Mouse (Mus musculus) lung, postnatal 36 days (tissue): ENCODE data around the gene Zfp3.
A peak's percentile ranks its signal among the peaks of the same experiment; 100 is the strongest.

Source experiments
- DNase-seq: peaks from one replicate; pipeline ENCODE4 v3.0.0; 2022; ENCODE audit warnings: mixed read lengths

The Zfp3 gene

DNA sequence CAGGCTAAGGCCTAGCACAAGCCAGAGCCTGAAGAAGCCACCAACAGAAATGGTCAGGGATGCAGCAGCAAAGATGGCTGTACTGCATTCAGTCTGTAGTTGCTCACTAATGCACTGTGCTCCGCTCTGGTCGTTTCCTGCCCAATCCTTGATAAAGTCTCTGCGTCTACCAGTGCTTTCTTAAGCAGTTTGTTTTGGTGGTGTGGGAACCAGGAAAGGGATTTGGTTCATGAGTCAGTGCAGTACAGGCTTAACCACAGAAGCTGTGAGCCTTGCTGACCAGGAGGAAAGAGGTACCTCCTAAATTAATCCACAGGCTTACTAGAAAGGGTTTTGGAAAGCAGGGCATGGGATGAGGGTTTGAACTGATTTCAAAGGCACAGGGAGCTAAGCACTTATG lies 44.1 kb downstream of the Zfp3 start:
- DNase-seq, result no peak

DNA sequence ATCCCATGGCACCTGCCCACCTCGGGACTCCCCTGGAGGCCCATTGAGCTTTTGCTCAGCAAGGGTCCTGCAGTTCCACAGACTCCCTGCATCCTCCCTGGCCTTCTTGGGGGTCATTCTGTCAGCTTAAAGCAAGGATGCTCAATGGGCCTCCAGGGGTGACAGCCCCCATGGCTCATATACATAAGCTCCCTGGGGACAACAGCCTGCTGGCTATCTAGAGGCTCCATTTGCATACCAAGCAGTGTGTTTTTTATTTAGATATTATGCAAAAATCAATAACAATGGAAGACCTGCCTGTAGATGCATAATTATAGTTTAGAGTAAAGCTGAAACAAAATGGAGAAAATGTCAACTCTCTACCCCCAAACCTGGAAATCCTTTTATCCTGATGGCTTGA lies 45.0 kb downstream of the Zfp3 start:
- no peak for DNase-seq

- DNase-seq, result no peak
Measured at GRCm38 (mm10) chr11:70811041-70811440, 47.0 kb downstream of the Zfp3 start.

DNA sequence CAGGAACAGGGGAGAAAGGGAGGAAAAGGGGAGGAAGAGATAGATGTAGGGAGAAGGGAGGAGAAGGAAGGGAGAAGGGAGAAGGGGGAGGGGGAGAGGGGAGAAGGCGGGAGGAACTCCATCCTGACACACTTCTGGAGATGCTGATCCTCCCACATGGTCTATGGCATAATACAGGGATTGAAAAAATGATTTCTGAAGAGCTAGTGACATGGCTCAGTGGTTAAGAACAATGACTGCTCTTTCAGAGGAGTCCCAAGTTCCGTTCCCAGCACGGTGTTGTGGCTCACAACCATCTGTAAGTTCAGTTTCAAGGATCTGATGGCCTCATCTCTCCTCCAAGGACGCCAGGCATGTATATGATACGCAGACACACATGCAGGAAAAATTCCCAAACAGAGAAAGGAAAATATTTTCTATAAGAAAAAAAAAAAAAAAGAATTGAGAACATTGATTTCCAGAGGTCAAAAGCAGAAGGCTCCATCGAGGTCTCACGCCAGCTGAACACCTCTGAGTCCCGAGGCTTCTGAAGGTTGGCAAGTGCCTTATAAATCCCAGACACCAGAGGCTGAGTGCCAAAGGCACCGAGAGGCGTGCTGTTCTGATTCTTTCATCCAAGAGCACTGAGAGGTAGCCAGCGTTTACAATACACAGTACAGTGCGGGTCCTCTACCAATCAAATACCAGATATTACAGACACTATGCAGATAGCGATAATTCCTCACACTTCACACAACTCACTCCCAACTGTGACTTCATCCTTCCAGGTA lies 47.6 kb downstream of the Zfp3 start:
- no peak for DNase-seq

- peak; percentile 52 for DNase-seq
Measured at GRCm38 (mm10) chr11:70812365-70812764, 48.4 kb downstream of the Zfp3 start, which contains the start of gene Scimp. Gene Scimp (minus strand): TSS chr11:70812586.

GRCm38 (mm10) chr11:70815071-70815470 lies 51.1 kb downstream of the Zfp3 start:
- no peak for DNase-seq

DNA sequence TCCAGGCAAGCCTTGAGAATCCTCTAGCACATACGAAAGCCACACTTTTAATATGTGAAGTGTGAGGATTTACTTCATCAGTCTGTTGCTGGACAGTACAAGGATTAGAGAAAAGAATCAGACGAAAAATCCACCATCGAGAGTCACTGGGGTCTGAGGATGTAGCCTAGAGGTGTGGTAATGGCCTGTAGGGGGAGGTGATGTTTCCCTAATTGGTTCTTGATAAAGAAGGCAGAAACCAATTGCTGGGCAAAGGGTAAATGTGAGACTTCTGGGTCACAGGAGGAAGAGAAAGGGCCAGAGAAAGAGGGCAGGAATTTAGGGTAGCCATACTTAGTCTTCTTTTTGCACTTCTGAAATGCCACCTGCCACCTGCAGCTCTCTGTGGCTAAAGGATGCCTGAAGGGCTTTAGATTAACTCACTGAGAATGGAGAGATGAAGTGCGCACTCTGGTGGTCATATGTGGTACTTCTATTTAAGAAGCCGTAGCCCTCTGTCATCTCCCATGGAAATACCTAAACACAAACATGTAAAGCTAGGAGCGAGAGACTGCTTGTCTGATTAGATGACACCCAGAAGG lies 51.6 kb downstream of the Zfp3 start:
- DNase-seq, result peak; percentile 85

DNA sequence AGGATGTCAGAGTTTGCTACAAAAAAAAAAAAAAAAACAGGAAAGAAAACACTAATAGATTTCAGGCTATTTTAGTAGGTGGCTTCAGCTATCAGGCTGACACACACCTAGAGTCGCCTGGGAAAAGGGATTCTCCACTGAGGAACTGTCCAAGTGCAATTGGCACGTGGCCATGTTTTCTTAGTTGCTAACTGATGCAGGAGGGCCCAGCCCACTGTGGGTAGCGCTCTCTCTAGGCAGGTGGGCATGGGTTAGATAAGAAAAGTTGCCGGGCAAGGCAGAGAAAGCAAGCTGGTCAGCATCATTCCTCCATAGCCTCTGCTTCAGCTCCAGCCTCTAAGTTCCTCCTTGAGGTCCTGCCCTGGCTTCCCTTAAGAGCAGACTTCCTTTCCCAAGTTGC lies 52.8 kb downstream of the Zfp3 start:
- DNase-seq, result no peak

GRCm38 (mm10) chr11:70820120-70820519 lies 56.1 kb downstream of the Zfp3 start:
- no peak for DNase-seq

- DNase-seq, result peak; percentile 57
Measured at GRCm38 (mm10) chr11:70821728-70822591, 58.0 kb downstream of the Zfp3 start.
